Mouse (Mus musculus) lung, postnatal 0 days (tissue): Measurements from ENCODE around the gene Efna2. TPM values are rescaled to one million over a fixed set of nuclear protein-coding genes. Genes with fewer than 3 reads are reported as not detected.
"Not testable (repeated sequence)": the region's sequence is repeated elsewhere in the genome, so short reads cannot be mapped to it uniquely, and the experiment has no call there.

Source experiments
- ATAC-seq: fragments of 200-750 bp; cut with Nextera tagmentation; 2 replicates; pipeline ENCODE4 v1.8.0; 2017; ENCODE audit warnings: moderate library complexity
- DNase-seq: peaks from one replicate; pipeline ENCODE4 v3.0.0-alpha.2; 2016; ENCODE audit warnings: low spot score
- H3K27ac ChIP-seq: fragments of 300-500 bp; sonication (generic); 2 replicates; pipeline ENCODE4 v1.5.1; 2014; ENCODE audit warnings: antibody characterized with exemption, mild to moderate bottlenecking, low read length, mixed read lengths
- H3K27me3 ChIP-seq: fragments of 300-500 bp; sonication (generic); replicated peaks from 2 replicates; pipeline ENCODE4 v1.6.1; 2014; ENCODE audit warnings: low read length, mixed read lengths; ENCODE audit not compliant: insufficient read depth
- H3K36me3 ChIP-seq: fragments of 300-500 bp; sonication (generic); 2 replicates; pipeline ENCODE4 v1.6.1; 2014; ENCODE audit warnings: low read length, mixed read lengths; ENCODE audit not compliant: insufficient read depth
- H3K4me1 ChIP-seq: fragments of 300-500 bp; sonication (generic); 2 replicates; pipeline ENCODE4 v1.6.1; 2014; ENCODE audit warnings: antibody characterized with exemption, low read depth, low read length, mixed read lengths; ENCODE audit not compliant: insufficient read depth
- H3K4me2 ChIP-seq: fragments of 300-500 bp; sonication (generic); replicated peaks from 2 replicates; pipeline ENCODE4 v1.6.1; 2014; ENCODE audit warnings: low read depth, mild to moderate bottlenecking, low read length, moderate library complexity, mixed read lengths
- H3K4me3 ChIP-seq: fragments of 300-500 bp; sonication (generic); 2 replicates; pipeline ENCODE4 v1.5.1; 2014; ENCODE audit warnings: low read depth, low read length
- H3K9ac ChIP-seq: fragments of 300-500 bp; sonication (generic); replicated peaks from 2 replicates; pipeline ENCODE4 v1.6.1; 2014; ENCODE audit warnings: low read depth, mild to moderate bottlenecking
- H3K9me3 ChIP-seq: fragments of 300-500 bp; sonication (generic); 2 replicates; pipeline ENCODE4 v1.6.1; 2016; ENCODE audit warnings: low read length, mixed read lengths
- CTCF ChIP-seq: IDR thresholded peaks from 2 replicates; pipeline ENCODE4 v1.5.1; 2016; ENCODE audit warnings: antibody characterized with exemption, mild to moderate bottlenecking
- EP300 ChIP-seq: IDR thresholded peaks from 2 replicates; pipeline ENCODE4 v1.6.1; 2016; ENCODE audit warnings: antibody characterized with exemption, mild to moderate bottlenecking, control low read depth
- WGBS: fragments of 180-500 bp; shearing (Covaris S2); extraction: QIAGEN DNeasy Blood & Tissue Kit; methylation state at CpG from one replicate; pipeline ENCODE4 v1.1.7; 2014; 5-methylcytosine and 5-hydroxymethylcytosine counted together
- polyA plus RNA-seq: library from polyadenylated mRNA; unstranded; fragments of >200 nt; fragmentation: Nextera tagmentation; extraction: Ambion mirVana; gene quantifications from 2 replicates; pipeline ENCODE4 v1.2.1, GENCODE M21; 2015

The Efna2 gene
- polyA plus RNA-seq, 1 experiment from 2014 or later = 5.1 TPM

- Histone ChIP-seq H3K9ac (peak overlapping the region; percentile 26; the same call in 1 of the 2 replicates), H3K4me2 (peak overlapping the region; percentile 89), H3K4me3 (peak overlapping the region; percentile 33), H3K27me3 (no peaks in the 10 kb centered on the region), H3K27ac (peak overlapping the region; percentile 79), H3K9me3 (no peaks in the 10 kb centered on the region), H3K4me1 (peaks cover 49% of the 10 kb centered on the region), H3K36me3 (no peaks in the 10 kb centered on the region)
- TF ChIP-seq EP300 (no peak), CTCF (peak; percentile 7; the same call in 1 of the 2 replicates)
- DNase-seq (peak; percentile 36), ATAC-seq (no peak)
- WGBS = 11% methylated on average over 41 of the region's 44 CpGs
These were observed 14.9 kb upstream of the Efna2 start for GRCm38 (mm10) chr10:80164161-80164997.

- peak overlapping the region; percentile 79 for H3K27ac ChIP-seq
- H3K9me3 ChIP-seq = no peaks in the 10 kb centered on the region
- peaks cover 48% of the 10 kb centered on the region for H3K4me1 ChIP-seq
- H3K4me2 ChIP-seq = peak overlapping the region; percentile 89
- DNase-seq (peak; percentile 97), ATAC-seq (peak; percentile 16)
- under 1% methylated on average over 17 of the region's 17 CpGs for WGBS
- H3K36me3 ChIP-seq = peaks cover 2% of the 10 kb centered on the region; the same call in 1 of the 2 replicates
- peak overlapping the region; percentile 26; the same call in 1 of the 2 replicates for H3K9ac ChIP-seq
- TF ChIP-seq EP300 = no peak
- TF ChIP-seq CTCF = peak; percentile 100
- no peaks in the 10 kb centered on the region for H3K27me3 ChIP-seq
- peak overlapping the region; percentile 33 for H3K4me3 ChIP-seq
These were observed 14.3 kb upstream of the Efna2 start for GRCm38 (mm10) chr10:80164998-80165344.

- TF ChIP-seq EP300 (no peak), CTCF (no peak)
- peak within 1 kb of the TSS; percentile 26; the same call in 1 of the 2 replicates for H3K9ac ChIP-seq
- peaks cover 8% of the 10 kb centered on the region for H3K36me3 ChIP-seq
- ATAC-seq (no peak), DNase-seq (peak; percentile 67)
- 27% methylated on average over 20 of the region's 20 CpGs for WGBS
- H3K9me3 ChIP-seq = no peaks in the 10 kb centered on the region
- H3K27ac ChIP-seq = peak within 1 kb of the TSS; percentile 79
- no peaks in the 10 kb centered on the region for H3K27me3 ChIP-seq
- peak within 1 kb of the TSS; percentile 33 for H3K4me3 ChIP-seq
- H3K4me1 ChIP-seq = peaks cover 43% of the 10 kb centered on the region
- peak within 1 kb of the TSS; percentile 89 for H3K4me2 ChIP-seq
These were observed 13.7 kb upstream of the Efna2 start, which contains the start of gene Cirbp for GRCm38 (mm10) chr10:80165392-80166128. Gene Cirbp, plus strand, starts transcription at chr10:80165985.

- H3K27me3 ChIP-seq, H3K27ac ChIP-seq, H3K9me3 ChIP-seq, H3K9ac ChIP-seq, H3K4me2 ChIP-seq, H3K4me3 ChIP-seq, DNase-seq, ATAC-seq: not testable (repeated sequence)
- H3K4me1 ChIP-seq = peaks cover 40% of the 10 kb centered on the region
- H3K36me3 ChIP-seq = peaks cover 13% of the 10 kb centered on the region
- WGBS = 90% methylated on average over 4 of the region's 4 CpGs
These were observed 13.1 kb upstream of the Efna2 start for GRCm38 (mm10) chr10:80166136-80166535.

GRCm38 (mm10) chr10:80167460-80168037 lies 11.7 kb upstream of the Efna2 start:
- no peaks in the 10 kb centered on the region for H3K9me3 ChIP-seq
- H3K27ac ChIP-seq = peak overlapping the region; percentile 100
- DNase-seq = peak; percentile 99
- peaks cover 32% of the 10 kb centered on the region; the same call in 1 of the 2 replicates for H3K4me1 ChIP-seq
- no peaks in the 10 kb centered on the region for H3K27me3 ChIP-seq
- H3K36me3 ChIP-seq = peaks cover 18% of the 10 kb centered on the region
- peak overlapping the region; percentile 69 for H3K4me2 ChIP-seq
- WGBS = 0% methylated on average over 35 of the region's 55 CpGs
- H3K4me3 ChIP-seq = peak overlapping the region; percentile 96
- ATAC-seq = peak; percentile 91
- H3K9ac ChIP-seq = peak overlapping the region; percentile 100
- TF ChIP-seq EP300 (no peak), CTCF (no peak; the same call in 1 of the 2 replicates)
